Mouse (Mus musculus) heart, embryonic 12.5 days (tissue): ENCODE results near the gene Diablo. TPM values are rescaled to one million over a fixed set of nuclear protein-coding genes. Genes with fewer than 3 reads are reported as not detected.

Experiments
- ATAC-seq: fragments of 200-750 bp; cut with Nextera tagmentation; 2 replicates; pipeline ENCODE4 v1.8.0; 2017; ENCODE audit warnings: moderate TSS enrichment, moderate library complexity; ENCODE audit not compliant: insufficient number of reproducible peaks, low FRiP score
- H3K27ac ChIP-seq: fragments of 300-500 bp; sonication (generic); 2 replicates; pipeline ENCODE4 v1.5.1; 2016; ENCODE audit warnings: mild to moderate bottlenecking, moderate library complexity; ENCODE audit not compliant: poor library complexity, severe bottlenecking
- H3K27me3 ChIP-seq: fragments of 300-500 bp; sonication (generic); replicated peaks from 2 replicates; pipeline ENCODE4 v1.6.1; 2016; ENCODE audit warnings: mild to moderate bottlenecking, moderate library complexity
- H3K36me3 ChIP-seq: fragments of 300-500 bp; sonication (generic); 2 replicates; pipeline ENCODE4 v1.6.1; 2016; ENCODE audit warnings: mild to moderate bottlenecking, moderate library complexity
- H3K4me1 ChIP-seq: fragments of 300-500 bp; sonication (generic); replicated peaks from 2 replicates; pipeline ENCODE4 v1.6.1; 2016; ENCODE audit warnings: mild to moderate bottlenecking
- H3K4me2 ChIP-seq: fragments of 300-500 bp; sonication (generic); 2 replicates; pipeline ENCODE4 v1.6.1; 2016; ENCODE audit warnings: mild to moderate bottlenecking, moderate library complexity
- H3K4me3 ChIP-seq: fragments of 300-500 bp; sonication (generic); 2 replicates; pipeline ENCODE4 v1.5.1; 2016; ENCODE audit warnings: mild to moderate bottlenecking
- H3K9ac ChIP-seq: fragments of 300-500 bp; sonication (generic); 2 replicates; pipeline ENCODE4 v1.6.1; 2016; ENCODE audit warnings: mild to moderate bottlenecking, moderate library complexity
- H3K9me3 ChIP-seq: fragments of 300-500 bp; sonication (generic); replicated peaks from 2 replicates; pipeline ENCODE4 v1.6.1; 2016; ENCODE audit warnings: mild to moderate bottlenecking, moderate library complexity
- WGBS: fragments of 180-500 bp; shearing (Covaris S2); methylation state at CpG from one replicate; pipeline ENCODE4 v1.1.7; 2016; 5-methylcytosine and 5-hydroxymethylcytosine counted together
- polyA plus RNA-seq: library from polyadenylated mRNA; unstranded; fragments of >200 nt; fragmentation: Nextera tagmentation; extraction: Ambion mirVana; gene quantifications from 2 replicates; pipeline ENCODE4 v1.2.1, GENCODE M21; 2016

The Diablo gene
- polyA plus RNA-seq, 1 experiment from 2014 or later: 90.5 TPM

DNA sequence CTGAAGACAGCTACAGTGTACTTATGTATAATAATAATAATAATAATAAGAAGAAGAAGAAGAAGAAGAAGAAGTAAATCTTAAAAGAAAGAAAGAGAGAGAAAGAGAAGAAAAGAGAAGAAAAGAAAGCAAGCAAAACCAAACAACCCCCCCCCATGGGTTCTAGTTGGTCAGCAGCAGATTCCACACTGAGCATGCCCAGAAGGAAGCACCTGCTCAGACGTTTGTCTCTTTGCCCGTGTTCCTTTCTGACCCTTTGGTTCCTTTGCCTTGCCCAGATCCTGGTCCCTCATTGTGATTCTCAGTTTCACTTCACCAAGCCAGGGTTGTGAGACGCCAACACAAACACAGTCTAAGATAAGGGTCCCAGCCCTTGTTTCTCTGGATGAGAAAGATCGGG is 22.0 kb downstream of the Diablo start:
- Histone ChIP-seq H3K27ac (no peak overlapping the region), H3K4me2 (no peak overlapping the region), H3K36me3 (no peaks in the 10 kb centered on the region), H3K4me1 (peaks cover 16% of the 10 kb centered on the region), H3K9ac (no peak overlapping the region), H3K9me3 (no peaks in the 10 kb centered on the region), H3K4me3 (no peak overlapping the region), H3K27me3 (peaks cover 36% of the 10 kb centered on the region)
- 45% methylated on average over 4 of the region's 4 CpGs for WGBS
- ATAC-seq: no peak

DNA sequence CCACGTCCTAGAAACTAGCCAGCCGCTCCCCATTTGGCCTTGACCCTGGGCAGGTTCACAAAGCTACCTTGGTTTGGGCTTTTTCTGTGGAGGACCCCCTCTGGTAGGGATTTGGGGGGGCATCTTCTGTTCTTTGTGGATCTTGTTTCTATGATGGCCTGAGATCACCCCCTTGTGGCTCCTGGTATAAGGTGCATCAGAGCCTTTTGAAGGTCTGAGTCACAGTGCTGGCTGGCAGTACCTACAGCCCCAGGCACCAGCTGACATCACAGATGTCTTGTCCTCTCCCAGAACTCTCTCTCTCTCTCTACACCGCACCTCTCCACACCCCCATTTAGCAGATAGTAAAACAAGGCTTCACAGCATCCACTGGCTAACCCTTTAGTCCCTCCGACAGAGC is 24.3 kb downstream of the Diablo start:
- H3K4me1 ChIP-seq: peaks cover 21% of the 10 kb centered on the region
- H3K27me3 ChIP-seq: peaks cover 21% of the 10 kb centered on the region; the same call in 1 of the 2 replicates
- H3K27ac ChIP-seq: no peak overlapping the region
- 39% methylated on average over 4 of the region's 4 CpGs for WGBS
- no peaks in the 10 kb centered on the region for H3K9me3 ChIP-seq
- no peak for ATAC-seq
- H3K4me2 ChIP-seq: no peak overlapping the region
- no peaks in the 10 kb centered on the region for H3K36me3 ChIP-seq
- H3K4me3 ChIP-seq: no peak overlapping the region
- H3K9ac ChIP-seq: no peak overlapping the region

DNA sequence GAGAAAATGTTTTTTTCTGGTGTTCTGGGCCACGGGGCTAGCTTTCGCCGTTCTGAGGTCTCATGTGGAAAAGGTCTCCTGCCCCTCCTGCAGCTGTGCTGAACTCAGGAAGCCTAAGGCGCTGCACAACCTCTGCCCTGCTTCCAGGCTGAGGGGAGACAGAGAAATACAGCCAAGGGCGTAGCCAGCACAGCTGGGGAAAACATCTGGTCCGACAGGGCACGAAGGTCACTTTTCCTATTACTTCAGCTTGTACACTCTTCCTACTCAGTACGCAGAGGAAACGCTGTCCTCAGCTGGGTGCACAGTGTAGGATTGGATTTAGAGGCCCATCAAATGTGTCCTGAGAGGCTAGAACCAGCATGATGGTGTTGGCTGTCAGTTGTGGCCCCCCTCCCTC is 34.0 kb downstream of the Diablo start:
- Histone ChIP-seq H3K36me3 (no peaks in the 10 kb centered on the region), H3K4me1 (peaks cover 11% of the 10 kb centered on the region), H3K9me3 (no peaks in the 10 kb centered on the region), H3K27ac (no peak overlapping the region), H3K27me3 (peaks cover 6% of the 10 kb centered on the region; the same call in 1 of the 2 replicates), H3K9ac (no peak overlapping the region), H3K4me2 (no peak overlapping the region), H3K4me3 (no peak overlapping the region)
- no peak for ATAC-seq
- 57% methylated on average over 9 of the region's 9 CpGs for WGBS

DNA sequence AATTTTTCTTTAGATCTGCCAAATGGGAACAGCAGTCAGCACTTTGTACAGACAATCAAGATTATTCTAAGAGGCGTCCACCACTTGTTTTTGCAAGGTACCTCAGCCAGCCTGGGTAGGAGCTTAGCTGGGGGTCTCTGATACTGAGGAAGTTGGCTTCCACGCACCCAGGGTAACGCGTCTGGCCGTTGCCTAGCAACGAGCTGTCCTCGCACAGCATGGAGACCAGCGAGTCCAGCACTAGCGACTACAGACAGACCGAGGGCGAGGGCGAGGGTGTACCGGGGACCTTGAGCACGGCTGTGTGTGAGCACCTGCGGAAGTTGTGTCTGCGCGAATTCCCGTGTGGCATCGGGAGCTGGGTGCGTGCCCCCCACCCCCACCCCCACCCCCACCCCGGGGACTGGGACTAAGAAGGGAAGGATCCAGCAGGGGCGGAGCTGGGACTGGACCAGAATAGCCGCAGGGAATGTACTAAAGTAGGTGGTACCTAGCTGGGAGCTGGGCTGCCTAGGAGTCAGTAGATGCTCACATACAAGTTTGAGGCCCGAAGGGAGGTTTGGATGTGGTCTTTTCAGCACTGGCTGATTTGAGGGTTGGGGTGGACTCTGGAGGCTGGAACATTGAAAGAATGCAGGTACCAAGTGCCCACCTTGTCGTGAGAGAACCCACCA is 34.7 kb downstream of the Diablo start, which contains the start of the genes Lrrc43 and Il31:
TSS of gene Lrrc43 (plus strand) at position 194 of the 674 bp plus-strand sequence.
TSS of gene Il31 (minus strand) at position 378 of the 674 bp plus-strand sequence.
- WGBS: 8% methylated on average over 25 of the region's 25 CpGs
- peaks cover 6% of the 10 kb centered on the region; the same call in 1 of the 2 replicates for H3K27me3 ChIP-seq
- H3K27ac ChIP-seq: no peak within 1 kb of the TSS
- H3K36me3 ChIP-seq: no peaks in the 10 kb centered on the region
- peak; percentile 48; the same call in 1 of the 2 replicates for ATAC-seq
- H3K4me2 ChIP-seq: peak within 1 kb of the TSS; percentile 72
- H3K9me3 ChIP-seq: no peaks in the 10 kb centered on the region
- peaks cover 11% of the 10 kb centered on the region for H3K4me1 ChIP-seq
- H3K9ac ChIP-seq: 0 out of 2 replicates have a peak within 1 kb of the TSS, but pooled peaks have one; percentile 24
- peak within 1 kb of the TSS; percentile 40 for H3K4me3 ChIP-seq

DNA sequence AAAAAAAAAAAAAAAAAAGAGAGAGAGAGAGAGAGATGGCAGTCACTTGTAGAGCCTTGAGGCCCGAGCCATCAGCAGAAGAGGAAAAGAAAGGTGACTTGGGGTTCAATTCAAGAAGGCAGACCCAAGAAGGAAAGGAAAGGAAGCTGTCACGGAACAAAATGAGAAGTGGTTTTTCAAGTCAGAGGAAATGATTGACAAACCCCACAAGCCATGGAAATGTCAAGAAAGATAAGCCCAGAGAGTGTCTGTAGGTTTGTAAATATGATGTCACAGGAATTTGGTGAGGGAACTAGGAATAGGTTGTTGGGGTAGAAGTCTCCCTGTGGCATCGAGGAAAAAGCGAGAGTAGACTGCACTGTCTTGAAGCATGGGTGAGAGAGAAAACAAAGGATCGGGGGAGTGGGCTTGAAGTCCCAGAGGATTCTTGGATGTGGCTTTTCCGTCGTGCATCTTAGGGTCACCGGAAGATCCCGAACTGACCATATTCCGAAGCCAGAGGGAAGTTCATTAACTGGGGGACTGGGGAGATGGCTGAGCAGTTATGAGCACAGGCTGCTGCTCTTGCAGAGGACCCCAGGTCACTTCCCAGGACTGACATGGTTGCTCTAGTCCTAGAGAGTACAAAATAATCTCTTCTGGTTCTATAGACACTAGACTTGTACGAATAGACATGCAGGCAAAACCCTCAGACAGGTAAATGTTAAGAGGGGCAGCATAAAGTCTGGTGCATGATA is 36.1 kb downstream of the Diablo start:
- peaks cover 11% of the 10 kb centered on the region for H3K4me1 ChIP-seq
- H3K9ac ChIP-seq: no peak overlapping the region
- 78% methylated on average over 11 of the region's 11 CpGs for WGBS
- no peak overlapping the region for H3K4me3 ChIP-seq
- no peaks in the 10 kb centered on the region for H3K36me3 ChIP-seq
- no peaks in the 10 kb centered on the region for H3K9me3 ChIP-seq
- ATAC-seq: no peak
- H3K27me3 ChIP-seq: peaks cover 6% of the 10 kb centered on the region; the same call in 1 of the 2 replicates
- H3K27ac ChIP-seq: no peak overlapping the region
- no peak overlapping the region for H3K4me2 ChIP-seq

DNA sequence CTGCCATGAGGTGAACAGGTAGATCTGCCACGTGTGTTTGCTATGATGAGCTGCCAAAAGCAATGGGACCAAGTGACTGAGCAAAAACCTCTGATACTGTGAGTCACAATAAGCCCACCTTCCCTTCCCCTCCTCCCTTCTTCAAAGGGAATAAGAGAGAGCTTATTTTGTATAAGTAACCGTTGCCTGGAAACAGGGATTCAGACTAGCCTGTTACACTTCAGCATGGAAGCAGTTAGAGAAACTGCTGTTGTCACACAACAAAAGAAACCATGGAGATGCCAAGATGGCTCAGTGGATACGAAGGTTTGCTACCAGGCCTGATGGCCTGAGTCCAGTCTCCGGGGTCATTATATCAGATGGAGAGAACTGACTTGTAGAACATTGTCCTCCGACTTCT is 50.2 kb downstream of the Diablo start:
- no peaks in the 10 kb centered on the region for H3K9me3 ChIP-seq
- H3K36me3 ChIP-seq: no peaks in the 10 kb centered on the region
- H3K27me3 ChIP-seq: no peaks in the 10 kb centered on the region
- WGBS: 76% methylated on average over 5 of the region's 5 CpGs
- H3K4me1 ChIP-seq: peaks cover 16% of the 10 kb centered on the region
- H3K4me3 ChIP-seq: no peak overlapping the region
- H3K9ac ChIP-seq: no peak overlapping the region
- H3K27ac ChIP-seq: no peak overlapping the region
- no peak overlapping the region for H3K4me2 ChIP-seq
- no peak for ATAC-seq

DNA sequence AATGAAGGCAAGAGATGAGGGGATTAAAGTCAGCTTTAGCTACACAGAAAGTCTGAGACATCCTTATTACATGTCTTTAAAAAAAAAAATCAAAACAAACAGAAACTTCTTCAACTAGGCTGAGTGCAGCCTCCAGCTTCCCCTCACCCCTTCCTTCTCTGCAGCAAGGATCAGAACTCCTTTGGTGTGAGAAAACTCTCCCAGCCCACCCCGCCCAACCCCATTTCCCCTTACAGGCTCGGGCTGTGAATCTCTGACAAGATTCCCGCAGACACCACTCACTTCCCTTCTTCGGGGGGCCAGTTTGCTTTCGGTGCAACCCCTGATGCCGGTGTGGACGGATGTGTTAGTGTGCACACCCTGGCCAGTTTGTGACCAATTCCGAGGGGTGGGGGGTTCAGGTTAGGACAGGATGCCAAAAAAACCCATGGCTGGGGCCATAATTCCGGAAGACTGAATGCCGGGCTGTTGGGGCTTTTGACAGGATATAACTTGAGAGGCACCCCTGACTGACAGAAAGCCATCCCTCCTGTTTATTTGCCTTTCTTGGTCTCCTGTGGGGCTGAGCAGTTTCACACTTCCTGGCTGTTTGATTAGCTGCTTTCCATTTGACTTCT is 53.1 kb downstream of the Diablo start:
- no peak; the same call in 1 of the 2 replicates for ATAC-seq
- Histone ChIP-seq H3K4me3 (peak overlapping the region; percentile 34), H3K9ac (peak overlapping the region; percentile 58; the same call in 1 of the 2 replicates), H3K9me3 (no peaks in the 10 kb centered on the region), H3K27me3 (no peaks in the 10 kb centered on the region), H3K27ac (no peak overlapping the region), H3K4me2 (peak overlapping the region; percentile 64), H3K36me3 (no peaks in the 10 kb centered on the region), H3K4me1 (peaks cover 16% of the 10 kb centered on the region)
- 12% methylated on average over 10 of the region's 10 CpGs for WGBS

DNA sequence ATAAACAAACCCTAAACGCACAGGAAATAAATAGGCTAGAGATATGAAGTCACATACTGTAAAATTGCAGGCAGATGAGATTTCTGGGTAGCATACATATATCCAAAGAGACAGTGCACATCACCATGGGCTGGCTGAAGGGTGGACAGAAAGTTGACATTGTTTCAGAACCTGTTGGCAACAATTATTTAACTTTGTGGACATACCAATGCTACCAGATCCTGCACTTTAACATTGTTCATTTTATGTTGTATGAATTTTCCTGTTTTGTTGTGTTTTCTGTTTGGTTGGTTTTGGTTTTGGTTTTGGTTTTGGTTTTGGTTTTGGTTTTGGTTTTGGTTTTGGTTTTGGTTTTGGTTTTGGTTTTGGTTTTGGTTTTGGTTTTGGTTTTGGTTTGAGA is 59.3 kb downstream of the Diablo start:
- Histone ChIP-seq H3K4me2 (no peak overlapping the region), H3K36me3 (no peaks in the 10 kb centered on the region), H3K4me3 (no peak overlapping the region), H3K9ac (no peak overlapping the region), H3K27me3 (no peaks in the 10 kb centered on the region), H3K27ac (no peak overlapping the region), H3K4me1 (no peaks in the 10 kb centered on the region), H3K9me3 (no peaks in the 10 kb centered on the region)
- WGBS: 81% methylated on average over 1 of the region's 1 CpGs
- no peak for ATAC-seq

DNA sequence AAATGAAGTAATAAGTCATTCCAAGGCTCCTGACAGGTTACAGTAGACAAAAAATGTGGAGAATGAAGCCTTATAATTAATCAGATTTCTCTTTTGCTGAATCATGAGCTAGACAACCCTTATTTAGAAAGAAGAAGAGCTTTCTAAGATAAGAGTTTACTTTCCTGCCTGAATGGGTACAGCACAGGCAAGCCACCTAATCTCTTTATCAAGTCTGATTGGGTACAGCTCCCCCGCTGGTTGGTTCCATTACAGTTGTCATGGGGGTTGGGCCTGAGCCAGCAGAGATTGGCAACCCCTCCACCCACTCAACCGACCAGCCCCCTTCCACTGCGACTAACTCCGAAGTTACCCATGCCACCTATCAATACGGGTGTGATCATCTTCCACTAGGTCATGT is 62.6 kb downstream of the Diablo start:
- no peak overlapping the region for H3K9ac ChIP-seq
- WGBS: 32% methylated on average over 5 of the region's 5 CpGs
- ATAC-seq: no peak

More for the DNA sequence above, 62.6 kb downstream of the Diablo start:
- Histone ChIP-seq H3K4me1 (no peaks in the 10 kb centered on the region), H3K27me3 (no peaks in the 10 kb centered on the region), H3K4me3 (no peak overlapping the region), H3K9me3 (no peaks in the 10 kb centered on the region), H3K27ac (no peak overlapping the region), H3K36me3 (peaks cover 18% of the 10 kb centered on the region; the same call in 1 of the 2 replicates), H3K4me2 (no peak overlapping the region)
